Mouse (Mus musculus) hindbrain, embryonic 10.5 days (tissue): ENCODE measurements around the gene Syvn1. TPM values are rescaled to one million over a fixed set of nuclear protein-coding genes. Genes with fewer than 3 reads are reported as not detected.

Experiments used
- DNase-seq: peaks from one replicate; pipeline ENCODE4 v3.0.0-alpha.2; 2017; ENCODE audit warnings: low spot score
- H3K27ac ChIP-seq: fragments of 300-500 bp; sonication (generic); 2 replicates; pipeline ENCODE4 v1.5.1; 2016; ENCODE audit warnings: mild to moderate bottlenecking, moderate library complexity
- H3K27me3 ChIP-seq: fragments of 300-500 bp; sonication (generic); 2 replicates; pipeline ENCODE4 v1.6.1; 2016; ENCODE audit warnings: mild to moderate bottlenecking; ENCODE audit not compliant: poor library complexity, insufficient read depth, severe bottlenecking
- H3K36me3 ChIP-seq: fragments of 300-500 bp; sonication (generic); 2 replicates; pipeline ENCODE4 v1.6.1; 2016; ENCODE audit warnings: mild to moderate bottlenecking, moderate library complexity
- H3K4me1 ChIP-seq: fragments of 300-500 bp; sonication (generic); replicated peaks from 2 replicates; pipeline ENCODE4 v1.6.1; 2016; ENCODE audit warnings: mild to moderate bottlenecking
- H3K4me3 ChIP-seq: fragments of 300-500 bp; sonication (generic); 2 replicates; pipeline ENCODE4 v1.5.1; 2016; ENCODE audit warnings: mild to moderate bottlenecking, moderate library complexity
- H3K9me3 ChIP-seq: fragments of 300-500 bp; sonication (generic); 2 replicates; pipeline ENCODE4 v1.6.1; 2016; ENCODE audit warnings: mild to moderate bottlenecking, moderate library complexity
- WGBS: fragments of 180-500 bp; shearing (Covaris S2); methylation state at CpG from one replicate; pipeline ENCODE4 v1.1.7; 2016; 5-methylcytosine and 5-hydroxymethylcytosine counted together
- polyA plus RNA-seq: library from polyadenylated mRNA; unstranded; fragments of >200 nt; fragmentation: Nextera tagmentation; extraction: Ambion mirVana; gene quantifications from 2 replicates; pipeline ENCODE4 v1.2.1, GENCODE M21; 2016

Gene Syvn1
- polyA plus RNA-seq, 1 experiment from 2014 or later: 39.2 TPM

- WGBS: 2% methylated on average over 44 of the region's 44 CpGs
These were observed 950 bp downstream of the Syvn1 start for GRCm38 (mm10) chr19:6047154-6047898.

GRCm38 (mm10) chr19:6047899-6048166 lies 1.5 kb downstream of the Syvn1 start:
- Histone ChIP-seq H3K4me1 (peaks cover 29% of the 10 kb centered on the region), H3K27ac (0 out of 2 replicates have a peak overlapping the region, but pooled peaks have one; percentile 99), H3K4me3 (peak overlapping the region; percentile 92), H3K36me3 (peaks cover 55% of the 10 kb centered on the region), H3K9me3 (no peaks in the 10 kb centered on the region), H3K27me3 (no peaks in the 10 kb centered on the region)
- DNase-seq: no peak
- WGBS: 91% methylated on average over 8 of the region's 8 CpGs

More at GRCm38 (mm10) chr19:6047154-6047898, 950 bp downstream of the Syvn1 start:
- Histone ChIP-seq H3K27ac (peak overlapping the region; percentile 99), H3K27me3 (no peaks in the 10 kb centered on the region), H3K9me3 (no peaks in the 10 kb centered on the region), H3K4me1 (peaks cover 30% of the 10 kb centered on the region), H3K4me3 (peak overlapping the region; percentile 92), H3K36me3 (peaks cover 50% of the 10 kb centered on the region)
- DNase-seq: peak; percentile 34

GRCm38 (mm10) chr19:6048681-6049410 lies 2.5 kb downstream of the Syvn1 start:
- Histone ChIP-seq H3K4me3 (peak overlapping the region; percentile 92; the same call in 1 of the 2 replicates), H3K27me3 (no peaks in the 10 kb centered on the region), H3K4me1 (peaks cover 29% of the 10 kb centered on the region), H3K9me3 (no peaks in the 10 kb centered on the region), H3K27ac (no peak overlapping the region), H3K36me3 (peaks cover 65% of the 10 kb centered on the region)
- no peak for DNase-seq
- WGBS: 92% methylated on average over 11 of the region's 11 CpGs

DNA sequence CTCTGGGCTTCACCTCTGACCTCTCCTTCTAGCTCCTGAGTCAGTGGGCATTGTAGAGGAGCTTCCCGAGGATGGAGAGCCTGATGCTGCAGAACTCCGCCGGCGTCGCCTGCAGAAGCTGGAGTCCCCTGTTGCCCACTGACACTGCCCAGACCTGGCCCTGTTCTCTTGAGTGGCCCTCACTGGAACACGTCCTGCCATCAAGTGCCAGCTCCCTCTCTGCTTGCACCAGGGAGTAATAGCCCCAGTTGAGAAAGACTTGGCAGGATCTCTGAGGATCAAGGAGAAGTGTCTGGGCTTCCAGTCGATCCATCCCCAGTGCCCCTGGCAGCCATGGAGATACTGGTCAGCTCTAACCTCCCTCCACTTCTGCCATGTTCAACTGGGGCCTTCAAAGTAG lies 6.1 kb downstream of the Syvn1 start:
- no peak for DNase-seq
- Histone ChIP-seq H3K9me3 (no peaks in the 10 kb centered on the region), H3K4me3 (no peak overlapping the region), H3K27me3 (no peaks in the 10 kb centered on the region), H3K4me1 (peaks cover 24% of the 10 kb centered on the region), H3K36me3 (peaks cover 85% of the 10 kb centered on the region), H3K27ac (no peak overlapping the region)
- WGBS: 83% methylated on average over 7 of the region's 7 CpGs

DNA sequence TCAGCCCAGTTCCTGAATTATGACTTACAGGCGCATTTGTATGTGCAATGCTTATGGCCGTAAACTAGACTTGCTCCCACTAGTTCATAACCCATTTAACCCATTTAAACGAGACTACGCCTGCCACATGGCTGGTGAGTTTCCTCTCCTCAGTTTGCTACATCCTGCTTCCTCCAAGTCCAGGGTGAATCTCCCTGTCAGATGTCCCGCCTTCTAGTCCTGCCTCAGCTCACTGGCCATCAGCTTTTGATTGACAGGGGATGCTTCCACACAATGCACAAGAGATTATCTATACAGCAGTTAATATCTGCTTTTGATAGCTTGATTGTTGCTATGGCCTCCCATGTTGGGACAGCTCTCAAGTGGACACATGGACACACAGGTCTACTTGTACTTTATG lies 7.9 kb downstream of the Syvn1 start:
- 92% methylated on average over 5 of the region's 5 CpGs for WGBS
- Histone ChIP-seq H3K36me3 (peaks cover 79% of the 10 kb centered on the region), H3K4me3 (0 out of 2 replicates have a peak overlapping the region, but pooled peaks have one; percentile 4), H3K27ac (no peak overlapping the region), H3K9me3 (no peaks in the 10 kb centered on the region), H3K4me1 (peaks cover 19% of the 10 kb centered on the region), H3K27me3 (no peaks in the 10 kb centered on the region)
- DNase-seq: no peak

GRCm38 (mm10) chr19:6056696-6057095 lies 10.3 kb downstream of the Syvn1 start:
- Histone ChIP-seq H3K27ac (no peak overlapping the region), H3K27me3 (no peaks in the 10 kb centered on the region), H3K4me1 (peaks cover 26% of the 10 kb centered on the region), H3K36me3 (peaks cover 65% of the 10 kb centered on the region), H3K9me3 (no peaks in the 10 kb centered on the region), H3K4me3 (peak overlapping the region; percentile 72)
- WGBS: 71% methylated on average over 4 of the region's 4 CpGs
- DNase-seq: no peak

GRCm38 (mm10) chr19:6057313-6058096 lies 11.1 kb downstream of the Syvn1 start, which contains the start of the genes Mrpl49 and Fau:
Mrpl49 (minus strand) TSS chr19:6057785.
Fau (plus strand) TSS chr19:6057844.
- peaks cover 34% of the 10 kb centered on the region for H3K4me1 ChIP-seq
- WGBS: under 1% methylated on average over 63 of the region's 63 CpGs
- peak within 1 kb of the TSS; percentile 72 for H3K4me3 ChIP-seq
- H3K36me3 ChIP-seq: peaks cover 59% of the 10 kb centered on the region
- H3K27ac ChIP-seq: peak within 1 kb of the TSS; percentile 93
- H3K27me3 ChIP-seq: no peaks in the 10 kb centered on the region
- no peaks in the 10 kb centered on the region for H3K9me3 ChIP-seq
- DNase-seq: peak; percentile 99

DNA sequence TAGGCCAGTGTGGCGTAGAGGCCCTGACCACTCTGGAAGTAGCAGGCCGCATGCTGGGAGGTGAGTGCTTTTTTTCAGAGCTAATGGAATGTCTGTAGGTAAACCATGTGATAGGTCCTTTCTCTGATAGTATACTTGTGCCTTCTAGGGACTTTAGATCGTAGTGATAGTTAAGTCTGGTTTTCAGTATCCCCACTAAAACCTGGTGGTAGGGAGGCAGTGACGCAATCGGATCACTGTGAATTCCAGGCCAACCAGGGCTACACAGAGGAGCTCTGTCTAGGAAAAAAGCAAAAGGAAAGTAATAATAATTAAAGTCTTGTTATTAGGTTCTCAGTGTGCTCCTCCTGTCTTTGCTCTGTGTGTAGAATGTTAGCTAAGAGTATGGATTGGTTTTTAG lies 12.1 kb downstream of the Syvn1 start:
- Histone ChIP-seq H3K4me3 (peak overlapping the region; percentile 72), H3K36me3 (peaks cover 59% of the 10 kb centered on the region), H3K27ac (peak overlapping the region; percentile 93), H3K27me3 (no peaks in the 10 kb centered on the region), H3K9me3 (no peaks in the 10 kb centered on the region), H3K4me1 (peaks cover 43% of the 10 kb centered on the region)
- DNase-seq: no peak
- 37% methylated on average over 5 of the region's 5 CpGs for WGBS

DNA sequence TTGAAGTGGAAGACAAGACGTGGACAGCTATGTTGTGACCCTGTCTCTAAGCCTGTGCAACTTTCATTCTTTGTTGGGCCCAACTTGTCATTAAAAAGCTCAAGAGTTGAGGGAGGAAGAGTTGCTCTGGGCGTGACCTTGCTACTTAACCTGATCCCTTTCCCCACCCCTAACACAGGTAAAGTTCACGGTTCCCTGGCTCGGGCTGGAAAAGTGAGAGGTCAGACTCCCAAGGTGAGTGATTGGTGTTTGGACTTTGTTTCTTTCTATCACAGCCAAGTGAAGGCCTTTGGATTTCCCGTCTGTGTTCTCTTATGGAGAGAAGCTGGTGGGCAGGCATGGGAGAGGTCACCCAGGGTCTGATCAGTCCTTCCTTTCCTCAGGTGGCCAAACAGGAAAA lies 12.6 kb downstream of the Syvn1 start:
- WGBS: 87% methylated on average over 5 of the region's 5 CpGs
- peak overlapping the region; percentile 93; the same call in 1 of the 2 replicates for H3K27ac ChIP-seq
- H3K4me3 ChIP-seq: peak overlapping the region; percentile 72
- no peaks in the 10 kb centered on the region for H3K9me3 ChIP-seq
- H3K27me3 ChIP-seq: no peaks in the 10 kb centered on the region
- no peak for DNase-seq
- H3K36me3 ChIP-seq: peaks cover 55% of the 10 kb centered on the region
- H3K4me1 ChIP-seq: peaks cover 46% of the 10 kb centered on the region

GRCm38 (mm10) chr19:6061021-6061533 lies 14.7 kb downstream of the Syvn1 start, which contains the start of gene Znhit2:
Znhit2 (plus strand) TSS chr19:6061192.
- no peaks in the 10 kb centered on the region for H3K9me3 ChIP-seq
- peak; percentile 91 for DNase-seq
- H3K27me3 ChIP-seq: no peaks in the 10 kb centered on the region
- H3K27ac ChIP-seq: peak within 1 kb of the TSS; percentile 96
- H3K4me1 ChIP-seq: peaks cover 49% of the 10 kb centered on the region
- peaks cover 34% of the 10 kb centered on the region for H3K36me3 ChIP-seq
- under 1% methylated on average over 58 of the region's 58 CpGs for WGBS
- H3K4me3 ChIP-seq: peak within 1 kb of the TSS; percentile 90

DNA sequence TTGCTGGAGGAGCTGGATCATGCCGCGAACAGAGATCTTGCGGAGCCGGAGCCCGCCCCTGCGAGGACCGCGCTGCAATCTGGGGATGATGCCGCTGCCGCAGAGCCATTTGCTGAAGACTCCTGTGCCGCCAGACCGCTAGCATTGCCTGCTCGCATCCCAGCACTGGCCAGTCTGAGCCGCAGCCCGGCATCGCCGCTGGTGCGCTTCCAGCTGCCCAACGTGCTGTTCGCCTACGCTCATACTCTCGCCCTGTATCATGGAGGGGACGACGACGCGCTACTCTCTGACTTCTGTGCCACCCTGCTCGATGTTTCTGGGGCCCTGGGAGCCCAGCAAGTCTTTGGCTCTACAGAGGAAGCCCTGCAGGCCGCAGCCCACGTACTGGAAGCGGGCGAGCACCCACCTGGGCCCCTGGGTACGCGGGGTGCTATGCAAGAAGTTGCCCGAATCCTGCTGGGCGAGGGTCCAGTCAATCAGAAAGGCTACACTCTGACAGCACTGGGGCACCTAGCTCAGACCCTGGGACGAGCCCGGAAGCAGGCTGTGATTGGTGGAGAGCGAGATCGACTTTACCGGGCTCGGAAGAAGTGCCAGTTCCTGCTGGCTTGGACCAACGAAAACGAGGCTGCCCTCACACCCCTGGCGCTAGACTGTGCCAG lies 15.4 kb downstream of the Syvn1 start:
- peak overlapping the region; percentile 96 for H3K27ac ChIP-seq
- peaks cover 49% of the 10 kb centered on the region for H3K4me1 ChIP-seq
- 4% methylated on average over 44 of the region's 44 CpGs for whole genome bisulfite sequencing
- H3K9me3 ChIP-seq: no peaks in the 10 kb centered on the region
- peak; percentile 55 for DNase-seq
- H3K36me3 ChIP-seq: peaks cover 32% of the 10 kb centered on the region
- peak overlapping the region; percentile 90 for H3K4me3 ChIP-seq
- no peaks in the 10 kb centered on the region for H3K27me3 ChIP-seq

DNA sequence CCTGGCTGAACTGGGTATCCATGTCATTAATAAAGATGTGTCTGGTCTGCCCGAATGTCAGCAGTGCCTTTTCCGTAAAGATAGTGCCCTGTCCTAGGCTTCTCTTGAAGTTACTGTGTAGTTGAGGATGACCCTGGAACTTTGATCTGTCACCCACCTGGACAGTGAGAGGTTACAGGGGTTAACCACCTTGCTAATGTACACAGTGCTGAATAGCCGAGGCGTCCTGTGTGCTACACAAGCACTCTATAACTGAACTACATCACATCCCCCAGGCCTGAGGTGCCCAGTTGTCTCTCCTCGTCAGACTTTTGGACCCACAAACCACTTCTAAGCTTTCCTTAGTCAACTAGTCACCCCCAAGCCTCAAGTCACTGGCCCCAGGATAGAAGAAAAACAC lies 16.0 kb downstream of the Syvn1 start:
- WGBS: 74% methylated on average over 5 of the region's 5 CpGs
- Histone ChIP-seq H3K9me3 (no peaks in the 10 kb centered on the region), H3K27me3 (no peaks in the 10 kb centered on the region), H3K27ac (peak overlapping the region; percentile 96), H3K36me3 (peaks cover 32% of the 10 kb centered on the region), H3K4me1 (peaks cover 54% of the 10 kb centered on the region), H3K4me3 (peak overlapping the region; percentile 90)
- DNase-seq: no peak
